Mouse (Mus musculus) adrenal gland, postnatal 14 days (tissue): ENCODE results near the gene Slc2a12. TPM values are rescaled to one million over a fixed set of nuclear protein-coding genes. Genes with fewer than 3 reads are reported as not detected.
A peak's percentile ranks its signal among the peaks of the same experiment; 100 is the strongest.

Experiments used
- DNase-seq: peaks from one replicate; pipeline ENCODE4 v3.0.0; 2021; ENCODE audit warnings: mixed read lengths
- total RNA-seq: library from RNA; stranded (reverse); gene quantifications from 2 replicates; pipeline ENCODE4 v1.2.3, GENCODE M21; 2021

The Slc2a12 gene
- total RNA-seq, 1 experiment from 2014 or later = 2.3 TPM

GRCm38 (mm10) chr10:22660286-22661000 lies 15.6 kb downstream of the Slc2a12 start:
- DNase-seq = no peak

GRCm38 (mm10) chr10:22668509-22668908 lies 23.7 kb downstream of the Slc2a12 start:
- DNase-seq = no peak

DNA sequence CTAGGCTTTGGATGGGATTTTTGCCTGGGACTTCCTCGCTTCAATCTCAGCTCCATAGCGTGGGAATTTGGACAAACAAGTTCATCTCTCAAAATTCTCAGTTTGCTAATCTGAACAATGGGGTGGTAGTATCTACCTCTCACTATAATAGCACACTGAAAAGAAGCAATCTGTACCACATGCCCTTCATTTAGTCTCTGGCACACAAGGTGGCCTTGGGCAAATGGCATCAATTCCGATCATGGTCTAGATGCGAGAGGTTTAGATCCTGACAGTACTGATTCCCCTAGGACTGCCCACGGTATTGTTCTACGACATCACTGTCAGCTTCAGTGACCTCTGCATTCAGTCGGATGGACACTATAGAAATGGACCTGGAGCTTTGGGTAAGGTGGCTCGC lies 29.4 kb downstream of the Slc2a12 start:
- DNase-seq = no peak

DNA sequence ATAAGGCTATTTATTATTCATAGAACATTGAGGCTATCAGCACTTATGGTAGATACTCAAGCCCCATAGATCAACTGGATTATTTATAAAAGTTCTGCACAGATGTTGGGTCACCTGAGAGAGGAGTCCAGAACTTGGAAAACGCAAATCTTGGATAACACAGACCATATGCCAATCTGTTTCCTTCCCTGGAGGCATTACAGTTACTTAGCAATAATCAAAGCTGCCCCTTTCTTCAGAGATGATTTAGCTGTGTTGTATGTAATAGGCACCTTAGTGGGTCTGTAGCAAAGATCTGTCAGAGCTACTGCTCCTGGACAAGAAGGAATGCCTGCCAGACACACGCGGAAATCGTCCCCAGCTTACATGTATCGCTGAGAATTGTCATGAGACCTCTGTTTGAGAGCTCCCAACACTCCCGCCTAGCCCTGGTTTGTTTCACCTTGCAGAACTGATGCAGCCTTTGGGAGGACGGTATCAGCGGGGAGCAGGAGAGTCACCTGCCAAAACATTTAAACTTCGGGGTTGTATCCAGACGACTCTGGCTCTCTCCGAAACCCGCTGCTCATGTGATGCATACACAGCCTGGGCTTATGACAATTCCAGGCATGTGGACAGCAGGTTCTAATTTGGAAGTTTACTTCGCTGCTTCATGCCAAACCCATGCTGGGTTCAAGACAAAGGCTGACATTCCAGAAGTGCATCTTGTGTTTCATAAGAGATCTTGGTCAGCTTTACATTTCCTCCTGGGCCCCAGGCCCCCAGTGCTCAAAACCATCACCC lies 31.2 kb downstream of the Slc2a12 start:
- DNase-seq = no peak

DNA sequence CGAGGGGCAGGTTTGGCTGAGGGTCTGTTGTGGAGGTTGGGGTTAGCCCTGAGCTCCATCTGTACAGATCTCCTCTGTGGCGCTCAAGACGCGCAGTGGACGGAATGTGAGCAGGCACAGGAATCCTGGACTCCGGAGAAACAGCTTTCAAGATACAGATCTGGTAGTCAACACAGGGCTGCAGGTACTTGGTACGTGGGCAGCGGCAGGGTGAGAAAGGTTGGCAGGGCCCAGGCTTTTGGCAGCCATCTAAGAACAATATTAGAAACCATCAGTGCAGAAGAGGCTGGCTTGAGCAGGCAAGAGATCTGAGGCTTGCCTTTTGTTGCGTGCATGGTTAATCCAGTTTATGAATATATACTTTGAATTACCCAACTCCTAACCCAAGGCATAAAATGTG lies 51.4 kb downstream of the Slc2a12 start:
- DNase-seq = no peak

GRCm38 (mm10) chr10:22696864-22697263 lies 52.1 kb downstream of the Slc2a12 start:
- DNase-seq = no peak

- no peak for DNase-seq
These were observed 53.5 kb downstream of the Slc2a12 start for GRCm38 (mm10) chr10:22698158-22698953.

GRCm38 (mm10) chr10:22699487-22700335 lies 54.9 kb downstream of the Slc2a12 start:
- no peak for DNase-seq

DNA sequence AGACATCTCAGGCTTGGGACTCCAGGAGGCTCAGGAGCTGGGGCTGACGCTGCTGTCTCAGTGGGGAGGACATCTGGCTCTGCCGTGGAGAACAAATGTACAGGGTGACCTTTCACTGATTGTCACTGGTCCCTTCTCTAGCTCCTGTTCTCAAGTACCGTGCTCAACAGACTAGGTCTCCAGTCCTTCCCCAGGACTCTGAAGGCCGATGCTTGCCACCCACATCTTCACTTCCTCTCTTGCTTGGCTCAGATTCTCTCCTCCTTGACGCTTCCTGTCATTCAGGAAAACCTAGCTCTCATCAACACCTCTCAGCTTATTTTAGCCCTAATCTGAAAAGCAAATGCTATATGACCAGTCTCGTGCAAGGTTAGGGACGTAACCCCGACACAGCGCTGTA lies 56.0 kb downstream of the Slc2a12 start:
- DNase-seq = no peak

DNA sequence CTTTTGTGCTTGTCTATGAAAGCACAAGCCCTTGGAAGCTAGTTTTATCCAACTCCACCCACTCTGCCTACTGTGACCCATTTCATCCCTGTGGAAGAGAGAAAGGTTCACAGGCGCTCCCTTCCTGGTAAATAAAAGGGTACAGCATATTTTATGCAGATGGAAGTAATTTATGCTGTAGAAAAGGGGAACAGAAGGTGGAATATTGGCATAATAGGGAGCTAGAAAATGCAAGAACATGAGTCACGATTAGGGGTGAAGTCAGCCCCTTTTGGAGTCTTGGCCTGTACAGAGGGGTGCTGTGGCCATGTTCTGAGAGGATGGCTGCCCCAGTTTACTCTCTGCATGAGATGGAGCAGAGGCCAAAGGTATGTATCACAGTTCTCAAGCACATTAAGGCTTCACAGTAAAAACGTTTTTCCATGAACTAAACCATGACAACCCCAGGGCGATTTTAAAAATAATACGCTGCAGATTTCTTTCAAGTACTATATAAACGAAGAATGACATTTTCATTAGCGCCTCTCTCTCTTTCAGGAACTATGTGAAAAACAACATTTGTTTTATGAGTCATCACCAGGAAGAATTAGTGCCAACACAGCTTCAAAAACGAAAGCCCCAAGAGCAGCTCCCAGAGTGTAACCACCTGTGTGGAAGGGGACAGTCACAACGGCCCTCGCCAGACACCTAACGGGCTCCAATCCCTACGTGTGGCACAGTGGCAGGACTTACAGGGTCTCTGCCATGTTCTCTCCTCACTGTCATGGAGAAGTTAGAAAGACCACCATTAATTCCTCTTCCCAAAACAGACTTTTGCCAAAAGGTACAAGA lies 56.9 kb downstream of the Slc2a12 start:
- DNase-seq = no peak

DNA sequence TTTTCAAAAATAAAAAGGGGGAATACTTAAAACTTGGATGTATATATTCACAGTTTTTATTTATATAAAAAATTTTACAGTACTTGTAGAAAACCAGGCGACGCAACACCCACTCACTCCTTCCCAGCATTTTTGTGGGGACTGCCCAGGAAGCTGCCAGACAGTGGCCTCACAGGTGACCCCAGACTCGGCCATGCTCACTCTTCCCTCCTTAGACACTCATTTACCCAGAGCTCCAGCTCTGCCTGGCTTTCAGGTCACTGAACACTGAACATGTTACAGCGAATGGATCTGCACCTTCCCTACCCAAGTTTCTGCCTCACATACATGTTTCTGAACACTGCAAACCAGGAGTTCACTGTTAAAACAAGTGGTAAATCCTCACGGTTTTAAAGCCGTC lies 59.0 kb downstream of the Slc2a12 start:
- no peak for DNase-seq

- no peak for DNase-seq
These were observed 63.5 kb downstream of the Slc2a12 start for GRCm38 (mm10) chr10:22708190-22708843.

- DNase-seq = no peak
These were observed 65.5 kb downstream of the Slc2a12 start for GRCm38 (mm10) chr10:22710173-22710777.

- DNase-seq = no peak
These were observed 68.1 kb downstream of the Slc2a12 start for GRCm38 (mm10) chr10:22712955-22713354.

GRCm38 (mm10) chr10:22714520-22714919 lies 69.7 kb downstream of the Slc2a12 start:
- DNase-seq = peak; percentile 67

DNA sequence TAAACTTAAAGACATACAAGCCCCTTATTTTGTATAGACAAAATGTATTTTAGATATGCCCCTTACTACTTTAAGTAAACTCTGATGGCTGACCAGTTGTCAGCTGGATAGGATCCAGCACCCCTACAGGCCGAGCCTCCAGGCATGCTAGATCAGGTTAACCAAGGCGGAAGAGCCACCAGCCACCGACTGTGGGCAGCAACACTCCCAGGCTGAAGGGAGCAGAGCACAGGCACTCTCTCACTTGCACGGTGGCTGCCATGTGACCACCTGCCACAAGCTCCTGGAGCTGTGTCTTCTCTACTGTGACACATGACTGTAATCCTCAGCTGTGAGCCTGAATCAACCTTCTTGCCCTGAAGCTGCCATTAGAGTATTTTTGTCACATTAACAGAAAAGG lies 73.7 kb downstream of the Slc2a12 start:
- no peak for DNase-seq

GRCm38 (mm10) chr10:22720781-22721529 lies 76.1 kb downstream of the Slc2a12 start:
- DNase-seq = no peak

GRCm38 (mm10) chr10:22725166-22725565 lies 80.4 kb downstream of the Slc2a12 start:
- DNase-seq = no peak

DNA sequence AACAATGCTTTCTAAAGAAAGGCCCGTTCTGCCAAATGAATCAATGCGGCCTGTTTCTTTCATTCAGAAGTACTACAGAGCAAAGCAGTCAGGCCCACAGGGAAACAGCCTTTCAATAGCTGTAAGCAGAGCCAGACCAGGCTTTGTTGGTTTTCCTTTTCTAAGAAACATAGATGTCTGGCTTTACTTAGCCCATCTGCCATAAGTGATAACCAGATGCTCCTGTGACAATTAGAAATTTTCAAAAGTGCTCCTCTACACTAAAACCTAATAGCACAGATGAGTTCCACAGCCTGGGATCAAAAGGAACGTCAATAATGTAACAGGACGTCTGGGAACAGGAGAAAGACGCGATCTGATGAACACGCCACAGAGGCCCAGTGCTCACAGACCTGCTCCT lies 81.5 kb downstream of the Slc2a12 start:
- DNase-seq = no peak
